Mouse (Mus musculus) CD4-positive, CD25-positive, alpha-beta regulatory T cell (primary cell): ENCODE results near the gene Wnt3. TPM values are rescaled to one million over a fixed set of nuclear protein-coding genes. Genes with fewer than 3 reads are reported as not detected.

Experiments used
- polyA plus RNA-seq: library from polyadenylated mRNA; unstranded; fragments of 100-300 nt; shearing (Covaris generic); gene quantifications from one replicate; pipeline ENCODE4 v1.2.1, GENCODE M21; 2017

Gene Wnt3
- 5.9 TPM for polyA plus RNA-seq

DNA sequence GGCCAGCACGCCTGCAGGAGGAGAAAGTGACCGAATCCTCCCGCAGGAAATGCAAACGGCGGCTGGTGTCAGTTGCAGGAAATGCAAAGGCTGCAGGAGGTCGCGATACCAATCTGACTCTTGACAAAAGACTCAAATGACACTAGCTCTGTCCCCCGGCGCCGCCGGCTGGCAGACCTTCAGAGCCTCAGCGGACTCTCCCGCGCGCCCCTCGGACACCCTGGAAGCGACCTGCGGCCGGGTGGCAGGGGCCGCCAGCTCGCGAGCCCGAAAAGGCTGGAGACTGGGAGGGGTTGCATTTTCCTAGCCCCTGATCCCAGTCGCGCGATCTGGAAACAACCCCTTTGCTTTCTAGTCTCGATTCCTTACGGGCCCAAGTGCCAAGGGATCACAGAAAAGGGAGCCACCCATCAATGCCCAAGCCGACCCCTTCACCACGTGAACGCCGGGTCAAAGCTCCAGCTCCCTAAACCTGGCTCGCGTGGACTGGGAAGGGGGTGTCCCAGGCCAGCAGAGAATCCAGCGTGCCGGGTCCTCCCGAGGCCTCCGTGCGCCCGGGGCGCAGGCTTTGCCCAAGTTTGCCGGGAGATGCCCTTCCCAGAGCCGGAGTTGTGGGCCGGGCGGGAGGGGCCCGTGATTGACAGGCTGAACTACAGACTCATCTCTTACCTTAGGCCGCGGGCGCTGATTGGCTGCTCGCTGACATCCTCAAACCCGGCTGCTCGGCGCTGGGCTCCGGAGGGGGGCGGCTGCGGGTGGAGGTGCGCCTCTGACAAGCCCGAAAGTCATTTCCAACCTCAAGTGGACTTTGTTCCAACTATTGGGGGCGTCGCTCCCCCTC is at the start of gene Wnt3:
TSS of gene Wnt3 (plus strand) at position 764 of the 841 bp plus-strand sequence.

DNA sequence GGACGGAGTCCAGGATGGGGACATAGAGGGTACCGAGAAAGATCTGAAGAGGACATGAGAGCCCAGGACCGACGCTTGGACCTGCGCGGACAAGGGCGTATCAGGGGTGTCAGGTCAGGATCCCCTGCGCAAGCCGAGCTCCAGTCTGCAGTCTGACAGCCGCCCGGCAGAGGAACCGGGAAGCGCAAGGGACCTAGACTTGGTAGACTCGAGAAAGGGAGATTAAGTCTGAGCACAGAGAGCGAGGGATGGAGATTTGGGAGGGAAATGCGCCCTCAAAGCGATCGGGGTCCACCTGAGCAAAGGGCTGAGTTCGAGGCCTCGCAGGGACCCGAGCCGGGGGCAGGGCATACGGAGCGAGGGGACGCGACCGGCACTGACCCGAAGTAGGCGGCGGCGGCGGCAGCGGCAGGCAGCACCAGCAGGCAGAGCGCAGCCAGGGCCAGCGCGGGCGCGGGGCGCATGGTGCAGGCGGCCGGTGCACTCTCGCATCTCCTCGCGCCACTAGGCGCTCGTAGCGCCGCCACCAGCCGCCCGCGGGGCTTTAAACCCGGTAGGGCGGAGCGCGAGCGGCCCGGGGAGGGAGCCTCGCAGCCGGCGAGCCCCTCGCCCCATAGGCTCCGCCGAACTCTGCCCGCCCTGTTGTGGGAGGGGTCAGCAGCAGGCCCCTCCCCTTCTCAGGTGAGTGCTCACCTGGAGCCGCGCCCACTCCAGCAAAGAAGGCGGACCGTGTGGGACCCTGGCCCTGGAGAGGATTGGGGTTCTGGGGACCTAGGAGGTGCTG is 24.5 kb upstream of the Wnt3 start, which contains the start of gene Wnt9b:
TSS of gene Wnt9b (minus strand) at position 516 of the 784 bp plus-strand sequence.

Other genes starting within 250 kb of the Wnt3 start
- not detected for gene Gm884, start 153.0 kb upstream of the Wnt3 start, polyA plus RNA-seq
- not detected for gene Lyzl6, start 135.3 kb upstream of the Wnt3 start, polyA plus RNA-seq
- not detected for gene Rprml, start 124.6 kb upstream of the Wnt3 start, polyA plus RNA-seq
- 117 TPM for gene Gosr2, start 76.3 kb upstream of the Wnt3 start, polyA plus RNA-seq
- not detected for gene Wnt9b, start 24.3 kb upstream of the Wnt3 start, polyA plus RNA-seq
- gene Nsf, start 179.9 kb downstream of the Wnt3 start, polyA plus RNA-seq: 80.7 TPM
- gene Arf2, start 192.6 kb downstream of the Wnt3 start, polyA plus RNA-seq: 17.3 TPM